Mouse (Mus musculus): ENCODE data around the gene Mrpl51. TPM values are rescaled to one million over a fixed set of nuclear protein-coding genes. Genes with fewer than 3 reads are reported as not detected.
"Not testable (repeated sequence)": the region's sequence is repeated elsewhere in the genome, so short reads cannot be mapped to it uniquely, and the experiment has no call there.

Gene Mrpl51
- polyA plus RNA-seq, 1 experiment from 2014 or later = 211 TPM

DNA sequence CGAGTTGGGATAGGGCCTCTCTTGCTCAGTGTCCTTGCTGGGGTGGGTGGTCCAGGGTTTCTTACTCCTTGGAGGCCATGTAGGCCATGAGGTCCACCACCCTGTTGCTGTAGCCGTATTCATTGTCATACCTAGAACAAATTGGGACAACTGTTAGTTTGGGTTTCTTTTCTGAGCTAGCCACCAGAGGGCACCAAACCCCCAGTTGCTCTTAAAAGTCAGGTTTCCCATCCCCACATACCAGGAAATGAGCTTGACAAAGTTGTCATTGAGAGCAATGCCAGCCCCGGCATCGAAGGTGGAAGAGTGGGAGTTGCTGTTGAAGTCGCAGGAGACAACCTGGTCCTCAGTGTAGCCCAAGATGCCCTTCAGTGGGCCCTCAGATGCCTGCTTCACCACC is 29.6 kb upstream of the Mrpl51 start:
- H3K4me1 ChIP-seq (replicated peaks; ENCODE audit: control insufficient read depth, insufficient read depth); H3K27ac ChIP-seq (replicated peaks); H3K4me3 ChIP-seq (ENCODE audit: low read depth, low read length); ATAC-seq (ENCODE audit: low FRiP score, low TSS enrichment); H3K9me3 ChIP-seq (ENCODE audit: control insufficient read depth, low read length); H3K9ac ChIP-seq (ENCODE audit: low read length); H3K36me3 ChIP-seq (ENCODE audit: control insufficient read depth, insufficient read depth, low read length); H3K4me2 ChIP-seq (replicated peaks; ENCODE audit: low read depth); H3K27me3 ChIP-seq (ENCODE audit: control insufficient read depth, insufficient read depth, low read length): not testable (repeated sequence)
- WGBS = 2% methylated on average over 3 of the region's 5 CpGs
- TF ChIP-seq CTCF (IDR thresholded peaks at IDR 0.05; ENCODE audit: low read depth) = peak; percentile 75
- DNase-seq (ENCODE audit: low spot score) = peak; percentile 80

DNA sequence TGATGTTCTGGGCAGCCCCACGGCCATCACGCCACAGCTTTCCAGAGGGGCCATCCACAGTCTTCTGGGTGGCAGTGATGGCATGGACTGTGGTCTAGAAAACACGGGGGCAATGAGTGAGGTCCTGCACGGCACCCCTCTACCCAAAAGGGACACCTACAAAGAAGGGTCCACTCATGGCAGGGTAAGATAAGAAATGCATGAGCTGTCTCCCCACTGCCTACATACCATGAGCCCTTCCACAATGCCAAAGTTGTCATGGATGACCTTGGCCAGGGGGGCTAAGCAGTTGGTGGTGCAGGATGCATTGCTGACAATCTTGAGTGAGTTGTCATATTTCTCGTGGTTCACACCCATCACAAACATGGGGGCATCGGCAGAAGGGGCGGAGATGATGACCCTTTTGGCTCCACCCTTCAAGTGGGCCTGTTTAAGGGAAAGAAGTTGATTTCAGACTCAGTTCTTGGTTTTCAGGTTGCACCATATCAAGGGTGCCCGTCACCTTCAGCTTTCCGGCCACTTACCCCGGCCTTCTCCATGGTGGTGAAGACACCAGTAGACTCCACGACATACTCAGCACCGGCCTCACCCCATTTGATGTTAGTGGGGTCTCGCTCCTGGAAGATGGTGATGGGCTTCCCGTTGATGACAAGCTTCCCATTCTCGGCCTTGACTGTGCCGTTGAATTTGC is 28.8 kb upstream of the Mrpl51 start:
- not testable (repeated sequence) for DNase-seq (ENCODE audit: low spot score); H3K4me2 ChIP-seq (replicated peaks; ENCODE audit: low read depth); H3K4me3 ChIP-seq (ENCODE audit: low read depth, low read length); ATAC-seq (ENCODE audit: low FRiP score, low TSS enrichment); H3K9me3 ChIP-seq (ENCODE audit: control insufficient read depth, low read length); H3K9ac ChIP-seq (ENCODE audit: low read length); H3K27ac ChIP-seq (replicated peaks); H3K4me1 ChIP-seq (replicated peaks; ENCODE audit: control insufficient read depth, insufficient read depth); H3K27me3 ChIP-seq (ENCODE audit: control insufficient read depth, insufficient read depth, low read length); H3K36me3 ChIP-seq (ENCODE audit: control insufficient read depth, insufficient read depth, low read length)
- WGBS = 66% methylated on average over 11 of the region's 16 CpGs

DNA sequence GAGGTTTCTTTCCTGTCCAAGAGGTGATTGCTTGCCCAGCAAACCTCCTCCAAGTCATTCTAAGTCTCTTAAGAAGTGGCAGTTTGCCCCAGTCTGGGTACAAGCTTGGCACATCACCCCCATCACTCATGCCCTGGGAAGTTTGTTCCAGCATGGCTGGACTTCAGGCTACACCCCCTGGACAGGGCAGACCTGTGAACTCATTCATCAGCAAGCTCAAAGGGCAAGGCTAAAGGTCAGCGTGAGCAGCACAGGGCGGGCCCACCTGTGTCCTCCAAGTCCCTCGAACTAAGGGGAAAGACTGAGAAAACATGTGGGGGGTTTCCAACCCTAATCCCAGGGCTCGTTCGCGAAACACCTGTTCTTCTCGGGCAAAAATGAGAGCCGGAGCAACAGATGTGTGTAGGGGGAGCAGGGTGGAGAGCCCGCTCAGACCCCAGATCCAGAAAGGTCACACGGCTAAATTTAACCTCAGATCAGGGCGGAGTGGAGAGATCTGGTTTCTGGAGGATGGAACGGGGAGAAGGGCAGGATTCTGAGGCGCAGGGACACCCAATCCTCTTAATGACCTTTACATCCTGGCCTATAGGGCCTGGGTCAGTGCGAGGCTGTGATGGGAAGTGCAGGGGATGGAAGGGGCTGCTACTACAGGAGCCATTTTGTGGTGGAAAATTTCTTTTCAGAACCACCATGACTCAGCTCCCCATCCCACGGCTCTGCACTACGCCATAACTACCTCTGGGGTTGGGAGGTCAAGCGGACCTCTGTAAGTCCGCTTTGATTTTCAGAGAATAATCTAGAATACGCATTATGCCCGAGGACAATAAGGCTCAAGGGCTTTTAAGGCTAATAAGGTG is 27.6 kb upstream of the Mrpl51 start:
- H3K27ac ChIP-seq (replicated peaks) = peak overlapping the region; percentile 97
- H3K4me3 ChIP-seq (ENCODE audit: low read depth, low read length) = peak overlapping the region; percentile 84
- H3K4me2 ChIP-seq (replicated peaks; ENCODE audit: low read depth) = peak overlapping the region; percentile 86
- peak overlapping the region; percentile 84 for H3K9ac ChIP-seq (ENCODE audit: low read length)
- DNase-seq (ENCODE audit: low spot score) = no peak
- no peak for ATAC-seq (ENCODE audit: low FRiP score, low TSS enrichment)
- 6% methylated on average over 20 of the region's 20 CpGs for WGBS
- no peaks in the 10 kb centered on the region for H3K27me3 ChIP-seq (ENCODE audit: control insufficient read depth, insufficient read depth, low read length)
- TF ChIP-seq EP300 (optimal IDR thresholded peaks at IDR 0.05) (no peak), CTCF (IDR thresholded peaks at IDR 0.05; ENCODE audit: low read depth) (no peak)
- peaks cover 1% of the 10 kb centered on the region for H3K36me3 ChIP-seq (ENCODE audit: control insufficient read depth, insufficient read depth, low read length)
- no peaks in the 10 kb centered on the region for H3K9me3 ChIP-seq (ENCODE audit: control insufficient read depth, low read length)
- peaks cover 10% of the 10 kb centered on the region for H3K4me1 ChIP-seq (replicated peaks; ENCODE audit: control insufficient read depth, insufficient read depth)

DNA sequence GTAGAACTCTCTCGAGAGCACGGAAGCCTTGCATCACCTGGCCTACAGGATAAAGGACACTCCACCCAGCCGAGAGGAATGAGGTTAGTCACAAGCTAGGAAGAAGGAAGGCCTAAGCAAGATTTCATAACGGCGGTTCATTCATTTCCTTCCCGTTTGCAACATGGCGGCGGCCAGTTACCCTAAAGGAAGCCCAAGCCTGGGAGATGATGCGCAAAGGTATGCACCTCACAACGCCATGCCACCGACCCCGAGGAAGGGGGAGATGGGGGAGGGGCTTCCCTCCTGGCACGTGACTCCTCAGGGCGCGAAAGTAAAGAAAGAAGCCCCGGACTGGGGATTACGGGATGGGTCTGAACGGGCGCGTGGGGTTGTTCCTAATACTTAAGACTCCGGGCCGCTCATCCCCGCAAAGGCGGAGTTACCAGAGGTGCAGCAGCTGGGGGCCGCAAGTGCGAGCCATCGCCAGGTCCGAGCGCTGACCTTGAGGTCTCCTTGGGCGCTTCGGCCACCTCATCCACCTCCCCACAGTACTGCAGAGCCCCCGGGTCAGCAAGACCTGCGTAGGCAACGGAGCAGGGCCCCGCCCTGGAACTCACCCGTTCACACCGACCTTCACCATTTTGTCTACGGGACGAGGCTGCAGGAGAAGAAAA is 26.8 kb upstream of the Mrpl51 start:
- Histone ChIP-seq H3K36me3 (ENCODE audit: control insufficient read depth, insufficient read depth, low read length) (peaks cover 3% of the 10 kb centered on the region), H3K27ac (replicated peaks) (peak overlapping the region; percentile 97), H3K9ac (ENCODE audit: low read length) (peak overlapping the region; percentile 84), H3K9me3 (ENCODE audit: control insufficient read depth, low read length) (no peaks in the 10 kb centered on the region), H3K4me1 (replicated peaks; ENCODE audit: control insufficient read depth, insufficient read depth) (peaks cover 10% of the 10 kb centered on the region), H3K4me3 (ENCODE audit: low read depth, low read length) (peak overlapping the region; percentile 84), H3K4me2 (replicated peaks; ENCODE audit: low read depth) (peak overlapping the region; percentile 86), H3K27me3 (ENCODE audit: control insufficient read depth, insufficient read depth, low read length) (no peaks in the 10 kb centered on the region)
- DNase-seq (ENCODE audit: low spot score) (peak; percentile 69), ATAC-seq (ENCODE audit: low FRiP score, low TSS enrichment) (peak; percentile 21)
- 0% methylated on average over 34 of the region's 39 CpGs for WGBS
- TF ChIP-seq EP300 (optimal IDR thresholded peaks at IDR 0.05) (no peak), CTCF (IDR thresholded peaks at IDR 0.05; ENCODE audit: low read depth) (no peak)

DNA sequence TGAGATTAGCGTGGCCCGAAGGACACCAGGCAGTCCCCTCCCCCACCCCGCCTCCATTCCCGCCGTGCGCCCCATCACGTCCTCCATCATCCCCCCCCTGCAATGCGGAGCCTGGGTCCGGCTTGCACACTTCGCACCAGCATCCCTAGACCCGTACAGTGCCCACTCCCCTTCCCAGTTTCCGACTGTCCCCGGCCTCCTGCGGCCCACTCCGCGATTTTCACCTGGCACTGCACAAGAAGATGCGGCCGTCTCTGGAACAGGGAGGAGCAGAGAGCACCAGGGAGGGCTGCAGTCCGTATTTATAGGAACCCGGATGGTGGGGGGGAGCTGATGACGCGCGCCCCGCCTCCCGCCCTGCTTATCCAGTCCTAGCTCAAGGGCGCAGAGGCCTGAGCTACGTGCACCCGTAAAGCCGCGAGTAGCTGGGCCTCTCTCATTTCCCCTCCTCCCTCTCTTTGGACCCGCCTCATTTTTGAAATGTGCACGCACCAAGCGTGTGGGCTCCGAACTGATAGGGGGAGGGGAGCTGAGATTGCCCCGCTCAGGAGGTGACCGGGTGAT is 26.2 kb upstream of the Mrpl51 start:
- H3K4me2 ChIP-seq (replicated peaks; ENCODE audit: low read depth) = peak overlapping the region; percentile 86
- H3K27me3 ChIP-seq (ENCODE audit: control insufficient read depth, insufficient read depth, low read length) = no peaks in the 10 kb centered on the region
- H3K4me1 ChIP-seq (replicated peaks; ENCODE audit: control insufficient read depth, insufficient read depth) = peaks cover 10% of the 10 kb centered on the region
- peak overlapping the region; percentile 84 for H3K4me3 ChIP-seq (ENCODE audit: low read depth, low read length)
- DNase-seq (ENCODE audit: low spot score) (peak; percentile 98), ATAC-seq (ENCODE audit: low FRiP score, low TSS enrichment) (peak; percentile 90)
- H3K9ac ChIP-seq (ENCODE audit: low read length) = peak overlapping the region; percentile 84
- no peak for TF ChIP-seq CTCF (IDR thresholded peaks at IDR 0.05; ENCODE audit: low read depth)
- H3K27ac ChIP-seq (replicated peaks) = peak overlapping the region; percentile 97
- WGBS = 0% methylated on average over 33 of the region's 36 CpGs
- peaks cover 5% of the 10 kb centered on the region for H3K36me3 ChIP-seq (ENCODE audit: control insufficient read depth, insufficient read depth, low read length)
- no peaks in the 10 kb centered on the region for H3K9me3 ChIP-seq (ENCODE audit: control insufficient read depth, low read length)

All from stomach, postnatal 0 days (tissue).